Mouse (Mus musculus) liver, adult 2 months (tissue): Measurements from ENCODE around the gene Irf9.

Source experiments
- CTCF ChIP-seq: fragments of 200-500 bp; IDR thresholded peaks from 2 replicates; pipeline ENCODE4 v1.5.1; 2011; ENCODE audit warnings: low read depth, low read length, control low read depth
- POLR2A ChIP-seq: fragments of 200-500 bp; IDR thresholded peaks from 2 replicates; pipeline ENCODE4 v1.6.1; 2011; ENCODE audit warnings: low read length, control low read depth; ENCODE audit not compliant: insufficient read depth; ENCODE audit errors: extremely low read depth

GRCm38 (mm10) chr14:55618486-55619195, 15.3 kb downstream of the Irf9 start:
- 0 out of 2 replicates have a peak, but pooled peaks have one; percentile 0 for TF ChIP-seq CTCF
- TF ChIP-seq POLR2A: no peak
